Mouse (Mus musculus) thymus, adult 18-20 months (tissue): ENCODE measurements at regions not wholly inside any gene's neighbourhood (a gene's known extent, or its start where the extent isn't known, plus 50 kb on each side); places are given as distances from the start of the nearest gene placed in this dataset.

ENCODE experiments used
- DNase-seq, 2 experiments: peaks; one replicate each; pipeline ENCODE4 v3.0.0; 2022; ENCODE audit warnings: mixed read lengths in 2 of 2

DNA sequence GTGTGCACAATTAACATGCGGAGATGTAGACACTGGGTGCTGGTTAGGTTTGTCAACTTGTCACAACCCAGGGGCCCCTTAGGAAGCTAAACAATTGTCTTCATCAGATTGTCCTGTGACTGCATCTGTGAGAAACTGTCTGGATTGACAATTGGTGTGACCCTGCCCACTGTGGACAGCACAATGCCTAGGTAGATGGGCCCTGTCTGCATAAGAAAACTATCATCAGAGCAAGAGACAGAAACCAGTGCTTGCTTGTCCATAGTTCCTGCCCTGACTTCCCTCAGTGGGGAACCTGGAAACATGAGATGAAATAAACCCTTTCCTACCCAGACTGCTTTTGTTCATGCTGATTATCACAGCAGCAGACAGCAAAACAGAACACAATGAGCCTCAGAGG lies 63.5 kb upstream of the Tyw5 start:
- DNase-seq = no peak

DNA sequence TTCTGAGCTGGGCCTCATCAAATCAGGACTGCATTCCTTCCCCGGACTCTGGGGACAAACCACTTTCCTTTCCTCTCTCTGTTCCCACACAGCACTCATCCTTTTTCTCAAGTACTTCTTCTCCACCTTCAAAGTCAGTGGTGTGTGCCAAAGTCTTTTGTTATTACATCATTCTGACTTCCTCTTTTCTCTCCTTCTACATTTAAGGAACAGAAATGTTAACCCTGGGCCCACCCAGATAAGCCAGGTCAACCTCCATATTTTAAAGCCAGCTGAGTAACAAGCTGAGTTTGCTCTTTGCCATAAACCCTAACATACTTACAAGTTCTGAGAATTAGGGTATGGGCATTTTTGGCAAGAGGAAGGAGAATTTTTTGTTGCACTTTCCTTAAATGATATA lies 65.3 kb upstream of the Tyw5 start:
- no peak for DNase-seq

DNA sequence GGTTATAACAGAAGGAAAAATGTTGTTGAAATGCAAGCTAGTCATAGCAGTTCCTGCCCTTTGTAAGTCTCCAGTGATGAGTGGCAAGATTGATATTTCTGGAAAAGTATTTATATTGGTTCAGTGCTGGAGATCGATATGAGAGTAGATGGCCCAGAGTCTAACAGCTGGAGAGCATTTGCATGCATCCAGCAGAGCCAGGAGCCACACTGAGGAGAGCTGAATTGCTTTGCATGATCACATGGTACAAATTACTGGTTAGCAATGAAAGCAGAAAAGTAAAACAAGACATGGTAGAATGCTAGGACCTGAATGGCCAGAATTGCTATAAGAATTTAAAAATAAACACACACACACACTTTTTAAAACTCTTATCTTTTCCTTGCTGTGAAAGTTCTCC lies 70.8 kb upstream of the Tyw5 start:
- DNase-seq = no peak

DNA sequence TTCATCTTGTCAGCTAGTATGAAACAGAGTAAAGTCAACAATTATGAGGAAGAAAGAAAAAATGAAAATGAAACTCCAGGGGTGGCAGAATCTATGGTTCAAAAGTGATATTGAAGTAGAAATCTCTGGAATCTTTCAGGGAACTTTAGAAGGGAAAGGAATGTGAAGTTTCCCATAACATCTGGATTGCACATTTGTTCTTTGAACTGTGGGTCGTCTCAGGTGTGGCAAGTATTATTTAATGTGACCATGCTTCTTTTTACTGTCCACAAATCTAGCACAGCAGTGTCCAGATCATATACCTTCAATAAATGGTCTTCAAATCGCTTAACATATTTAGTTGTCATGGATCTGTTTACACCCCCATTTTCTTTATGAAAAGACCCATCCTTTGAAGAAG lies 71.2 kb upstream of the Tyw5 start:
- DNase-seq = no peak

DNA sequence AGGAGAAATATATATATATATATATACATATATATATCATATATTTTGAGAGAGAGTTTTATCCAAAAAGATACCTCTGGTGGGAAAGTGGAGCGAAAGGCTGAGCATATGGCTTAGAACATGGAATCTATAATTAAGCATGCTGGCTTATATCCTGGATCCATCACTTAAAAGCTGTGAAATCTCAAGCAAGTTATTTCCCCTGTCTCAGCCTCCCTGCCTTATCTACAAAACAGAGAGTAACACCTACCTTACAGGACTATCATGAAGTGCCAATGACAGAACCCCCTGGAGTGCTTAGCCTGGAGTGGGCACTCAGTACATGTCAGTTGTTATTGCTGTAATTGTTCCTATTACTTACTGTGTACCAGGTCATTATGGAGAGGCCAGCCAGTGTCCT lies 71.9 kb upstream of the Tyw5 start:
- DNase-seq = no peak

DNA sequence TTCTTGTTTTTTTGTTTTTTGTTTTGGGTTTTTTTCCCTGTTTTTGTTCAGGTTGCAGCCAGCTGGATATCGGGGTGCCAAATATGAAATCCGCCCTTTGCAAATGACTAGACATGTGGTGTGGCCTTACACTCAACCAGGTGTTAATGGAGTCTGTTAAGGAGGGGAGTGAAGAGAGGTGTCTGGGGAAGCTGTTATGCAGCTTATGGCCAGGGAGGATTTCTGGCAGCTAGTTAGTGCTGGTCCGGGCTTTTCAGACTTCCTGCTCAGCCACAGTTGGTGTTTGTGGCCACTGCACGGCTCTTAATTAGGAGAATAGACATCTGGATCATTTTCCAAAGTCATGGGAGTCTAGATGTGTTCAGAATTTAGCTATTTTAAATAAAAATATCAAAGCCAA lies 72.7 kb upstream of the Tyw5 start:
- no peak for DNase-seq

DNA sequence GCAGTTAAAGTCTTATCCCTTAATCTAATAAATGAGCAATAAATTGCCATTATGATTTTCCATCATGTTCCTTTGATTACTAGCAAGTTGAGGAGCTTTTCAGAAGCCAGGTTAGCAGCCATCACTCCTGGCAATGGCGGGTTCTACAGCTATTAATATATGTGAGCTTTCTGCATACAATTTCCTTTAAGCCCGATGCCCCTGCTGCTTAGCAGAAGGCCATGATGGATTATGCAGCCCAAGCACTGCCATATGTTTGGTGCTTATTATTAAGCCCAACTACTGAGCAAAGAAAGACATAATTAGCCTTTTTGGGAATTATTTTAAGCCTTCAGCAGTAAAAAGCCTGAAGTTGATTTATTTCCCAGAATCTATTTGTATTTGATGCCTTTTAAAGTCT lies 82.3 kb upstream of the Tyw5 start:
- no peak for DNase-seq

GRCm38 (mm10) chr1:57489588-57489987 lies 82.7 kb upstream of the Tyw5 start:
- DNase-seq = no peak

DNA sequence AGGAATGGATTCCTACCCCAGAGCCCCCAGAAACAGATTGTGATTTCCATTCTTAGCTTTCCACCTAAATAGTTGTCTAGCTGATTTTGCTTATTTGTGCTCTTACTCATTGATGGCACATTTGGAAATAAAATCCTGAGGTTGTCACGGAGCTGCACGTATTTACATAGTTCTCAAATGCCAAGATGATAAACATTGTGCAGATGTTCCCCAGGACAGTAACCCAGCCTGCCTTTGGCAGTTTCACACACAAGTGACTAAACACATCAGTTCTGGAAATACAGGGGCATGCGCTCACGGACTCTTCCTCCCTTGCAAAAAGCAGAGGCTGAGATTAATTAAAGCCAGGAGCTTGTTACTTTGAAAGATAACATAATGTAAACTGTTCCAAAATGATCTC lies 83.1 kb upstream of the Tyw5 start:
- DNase-seq = no peak

DNA sequence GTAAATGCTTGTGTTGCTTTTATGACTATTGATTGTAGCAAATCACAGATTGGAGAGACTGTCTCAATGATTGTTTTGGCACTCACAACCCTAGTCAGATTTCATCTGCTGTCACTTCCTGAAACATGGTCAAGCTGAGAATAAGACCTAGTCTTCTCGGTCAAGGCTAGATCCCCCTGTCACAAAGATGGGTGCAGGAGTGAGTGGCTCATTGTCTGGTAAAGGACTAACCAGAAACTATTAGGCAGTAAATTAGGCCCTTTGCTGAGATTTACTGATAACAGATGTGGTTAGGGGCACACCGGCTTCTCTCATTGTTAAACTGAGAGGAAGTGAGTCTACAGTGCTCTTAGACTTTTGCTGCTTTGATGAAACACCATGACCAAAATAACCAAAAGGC lies 85.8 kb upstream of the Tyw5 start:
- DNase-seq = no peak

DNA sequence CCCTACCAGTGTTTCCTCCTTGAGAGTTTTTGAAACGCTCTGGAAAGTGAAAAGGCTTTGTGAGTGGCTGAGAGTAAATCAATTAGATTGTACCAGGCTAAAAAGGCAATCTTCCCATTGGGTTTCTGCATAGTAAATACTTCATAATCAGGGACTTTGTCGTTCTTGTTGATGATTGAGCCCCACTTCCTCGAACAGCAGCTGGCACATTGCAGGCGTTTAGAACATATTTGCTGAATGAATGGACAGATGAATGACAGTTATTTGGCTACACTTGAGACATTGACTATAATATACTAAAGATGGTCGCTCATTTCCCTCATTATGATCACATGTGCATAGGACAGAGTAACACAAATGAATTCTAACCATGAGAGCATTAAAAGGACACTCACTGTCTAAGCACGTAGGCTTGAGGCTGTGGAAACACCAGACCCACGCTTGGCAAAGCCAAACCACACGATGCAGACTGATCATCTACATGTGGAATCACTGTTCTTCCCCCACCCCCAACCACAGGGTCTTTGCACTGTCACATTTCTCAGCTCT lies 90.7 kb upstream of the Tyw5 start:
- no peak for DNase-seq

DNA sequence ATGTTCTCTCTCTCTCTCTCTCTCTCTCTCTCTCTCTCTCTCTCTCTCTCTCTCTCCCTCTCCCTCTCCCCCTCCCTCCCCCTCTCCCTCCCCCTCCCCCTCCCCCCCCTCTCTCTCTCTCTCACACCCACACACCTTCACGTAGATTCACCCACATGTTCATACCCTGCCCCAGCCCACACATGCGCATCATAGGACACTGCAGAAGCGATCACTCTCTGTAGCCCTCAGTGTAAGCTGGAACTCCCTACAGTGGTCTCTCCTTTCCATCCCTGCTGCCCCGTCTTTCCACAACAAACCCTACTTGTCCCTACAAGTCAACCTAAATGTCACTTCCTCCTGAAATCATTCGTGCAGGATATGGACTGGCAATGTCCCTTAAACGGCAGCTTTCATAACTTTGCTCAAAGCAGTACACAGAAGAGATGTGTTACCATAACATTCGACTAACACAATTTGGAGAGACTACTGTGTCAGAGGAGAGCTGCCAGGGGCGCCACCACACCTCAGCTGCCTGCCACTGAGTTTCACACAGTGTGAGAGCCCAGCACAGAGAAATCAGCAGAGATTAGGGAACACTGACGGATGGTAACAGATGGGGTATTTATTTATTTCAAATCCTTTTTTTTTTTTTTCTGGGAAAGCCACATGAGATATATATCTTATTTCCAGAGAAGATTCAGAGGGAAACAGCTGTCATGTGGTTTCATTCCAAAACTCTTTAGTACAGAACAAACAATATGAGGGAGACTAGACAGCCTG lies 103.6 kb upstream of the Tyw5 start:
- no peak for DNase-seq

- DNase-seq = no peak
Measured at GRCm38 (mm10) chr1:57511902-57512301, 105.0 kb upstream of the Tyw5 start.

DNA sequence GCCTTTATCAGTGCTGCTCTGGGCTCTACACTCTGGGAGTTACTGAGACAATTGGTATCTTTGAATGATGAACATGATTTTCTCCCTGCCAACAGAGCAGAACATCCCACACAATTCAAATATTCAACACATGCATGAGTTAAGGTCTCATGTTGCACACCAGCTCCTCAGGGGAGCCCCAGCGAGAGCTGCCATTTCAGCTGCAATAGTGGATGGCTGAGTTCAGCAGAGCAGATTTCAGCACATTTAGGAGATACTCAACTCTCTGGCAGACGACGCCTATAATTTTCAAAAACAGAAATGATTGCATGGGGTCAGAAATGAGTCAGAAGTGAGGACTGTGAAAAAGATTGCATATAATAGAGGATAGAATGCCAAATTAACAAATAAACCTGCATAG lies 105.6 kb upstream of the Tyw5 start:
- DNase-seq = no peak

DNA sequence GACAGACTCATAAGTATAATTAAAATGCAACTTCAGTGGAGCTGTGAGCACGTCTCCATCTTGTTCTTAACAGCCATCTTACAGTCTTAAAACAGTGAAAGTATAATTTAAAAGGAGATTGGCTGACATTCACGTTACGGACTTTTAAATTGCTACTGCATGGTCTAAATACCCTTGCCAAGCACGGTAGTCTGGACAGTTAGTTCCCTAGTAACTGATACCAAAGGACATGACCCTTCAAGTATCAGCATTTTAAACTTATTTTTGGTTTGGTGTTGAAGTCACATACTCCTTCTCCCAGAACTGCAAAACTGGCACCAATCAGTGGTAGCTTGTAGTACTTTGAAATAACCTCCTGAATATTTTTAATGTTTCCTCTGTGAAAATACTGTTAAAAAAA lies 119.1 kb upstream of the Tyw5 start:
- no peak for DNase-seq

GRCm38 (mm10) chr1:57528703-57529102 lies 121.8 kb upstream of the Tyw5 start:
- no peak for DNase-seq

GRCm38 (mm10) chr1:57529320-57529719 lies 122.4 kb upstream of the Tyw5 start:
- DNase-seq = no peak

GRCm38 (mm10) chr1:57537369-57537768 lies 130.5 kb upstream of the Tyw5 start:
- DNase-seq = no peak

DNA sequence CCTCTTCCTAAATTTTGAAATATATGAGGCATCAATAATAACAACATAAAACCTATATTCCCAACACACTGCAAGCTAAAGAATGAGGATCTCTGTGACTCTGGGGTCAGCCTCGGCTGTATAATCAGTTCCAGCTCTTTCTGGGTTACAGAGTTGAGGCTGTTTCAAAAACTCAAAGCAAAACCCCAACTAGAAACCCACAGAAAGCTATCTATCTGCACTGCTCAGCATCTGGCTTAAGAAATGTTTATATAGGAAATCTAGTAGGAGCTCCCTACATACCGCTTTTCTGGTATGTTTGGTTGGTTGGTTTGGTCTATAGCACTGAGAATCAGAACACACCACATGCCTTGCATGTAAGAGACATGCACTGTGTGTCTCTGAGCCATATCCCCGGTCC lies 137.8 kb upstream of the Tyw5 start:
- no peak for DNase-seq

GRCm38 (mm10) chr1:57545792-57546685 lies 139.1 kb upstream of the Tyw5 start:
- no peak for DNase-seq

DNA sequence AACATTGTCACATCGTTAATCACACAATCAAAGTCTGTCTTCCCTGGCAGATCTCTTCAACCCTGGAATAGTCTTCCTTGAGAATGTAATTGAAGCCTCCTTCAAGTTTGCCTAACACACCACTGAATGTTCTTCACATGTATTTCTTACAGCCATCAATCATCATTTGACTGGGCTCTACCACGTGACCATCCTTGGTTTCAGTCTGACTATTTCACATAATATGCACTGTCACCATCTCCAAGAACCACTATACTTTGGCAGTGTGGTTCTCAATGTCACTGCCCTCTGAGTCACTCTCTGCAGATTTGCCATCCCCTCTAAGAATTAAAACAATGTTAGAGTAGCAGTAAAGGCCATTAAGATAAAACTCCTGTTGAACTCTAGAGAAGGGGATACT lies 154.6 kb upstream of the Tyw5 start:
- no peak for DNase-seq

- no peak for DNase-seq
Measured at GRCm38 (mm10) chr1:57564676-57565075, 157.8 kb upstream of the Tyw5 start.

DNA sequence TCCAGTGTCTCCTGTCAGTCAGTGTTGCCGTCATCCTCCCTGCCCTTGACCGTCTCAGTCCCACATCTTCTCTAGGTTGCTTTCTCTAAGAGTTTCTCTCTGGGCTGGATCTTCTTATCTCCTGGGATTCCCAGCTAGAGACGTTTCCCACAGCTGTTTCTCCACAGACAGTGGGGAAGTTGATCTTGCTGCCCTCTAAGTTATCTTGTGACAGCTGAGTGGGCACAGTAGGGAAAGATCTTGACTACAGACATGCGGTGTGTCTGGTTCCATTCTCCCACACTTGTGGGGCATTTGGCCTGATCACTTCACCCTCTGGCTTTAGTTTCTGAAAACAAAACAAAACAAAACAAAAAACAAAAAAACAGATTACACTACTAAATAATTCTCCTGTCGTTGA lies 165.2 kb upstream of the Tyw5 start:
- DNase-seq = no peak

- no peak for DNase-seq
Measured at GRCm38 (mm10) chr1:57573829-57574228, 166.9 kb upstream of the Tyw5 start.
